16 mouse cellular contexts compared by ENCODE assay signal in genomic region chr4:44601370-44601769, GRCm38 (mm10).
A peak's percentile ranks its signal among the peaks of the same experiment; 100 is the strongest.
DNase-seq lines count a peak whose midpoint lies in the region; ATAC-seq and TF ChIP-seq lines count a peak whose summit lies in the region.
"Had no signal": no experiment of that assay in that cellular context is flagged by ENCODE, and none has a peak within 500 bp of the region (broad histone marks: within the 10 kb centered on the region; RNA-seq: fewer than 3 reads in every experiment).

No protein-coding gene starts in this region.

- no peaks in the 10 kb centered on the region for H3K9me3 ChIP-seq in liver, embryonic 12.5 days (replicated peaks)
- no peaks in the 10 kb centered on the region for H3K9me3 ChIP-seq in kidney, postnatal 0 days (replicated peaks; ENCODE audit: low read length)
- H3K9me3 ChIP-seq: embryonic facial prominence, embryonic 15.5 days; forebrain, embryonic 12.5 days; G1E; midbrain, embryonic 12.5 days had no signal

- H3K27me3 ChIP-seq in liver, adult 2 months (ENCODE audit: control insufficient read depth, insufficient read depth, low read length): no peaks in the 10 kb centered on the region
- no peaks in the 10 kb centered on the region for H3K27me3 ChIP-seq in liver, embryonic 12.5 days (replicated peaks)
- H3K27me3 ChIP-seq in kidney, adult 2 months (replicated peaks; ENCODE audit: control insufficient read depth, insufficient read depth, low read length): no peaks in the 10 kb centered on the region
- no peaks in the 10 kb centered on the region for H3K27me3 ChIP-seq in kidney, postnatal 0 days (ENCODE audit: insufficient read depth, low read length)
- H3K27me3 ChIP-seq: embryonic facial prominence, embryonic 15.5 days; forebrain, embryonic 12.5 days; midbrain, embryonic 12.5 days had no signal

- H3K36me3 ChIP-seq in liver, adult 2 months (ENCODE audit: control insufficient read depth, insufficient read depth, low read length): no peaks in the 10 kb centered on the region
- H3K36me3 ChIP-seq in liver, embryonic 12.5 days: no peaks in the 10 kb centered on the region
- H3K36me3 ChIP-seq in kidney, adult 2 months (ENCODE audit: control insufficient read depth, insufficient read depth, low read length): no peaks in the 10 kb centered on the region
- H3K36me3 ChIP-seq in kidney, postnatal 0 days (ENCODE audit: insufficient read depth, low read length): no peaks in the 10 kb centered on the region
- H3K36me3 ChIP-seq: embryonic facial prominence, embryonic 15.5 days; forebrain, embryonic 12.5 days; G1E; midbrain, embryonic 12.5 days had no signal

- WGBS in liver, adult 2 months: 53% methylated on average over 8 of the region's 8 CpGs
- WGBS in liver, embryonic 12.5 days (ENCODE audit: insufficient replicate concordance): 69% methylated on average over 8 of the region's 8 CpGs
- 47% methylated on average over 8 of the region's 8 CpGs for WGBS in kidney, adult 2 months
- 52% methylated on average over 8 of the region's 8 CpGs for WGBS in kidney, postnatal 0 days

- no peak for TF ChIP-seq CTCF in gastrocnemius, adult 2 months (IDR thresholded peaks at IDR 0.05)
- TF ChIP-seq CTCF in liver, adult 2 months (IDR thresholded peaks at IDR 0.05; ENCODE audit: low read depth, low read length): no peak
- no peak for TF ChIP-seq CTCF in kidney, adult 2 months (conservative IDR thresholded peaks at IDR 0.05; ENCODE audit: insufficient read depth, insufficient read length, low read depth, low read length)
- TF ChIP-seq CTCF in kidney, postnatal 0 days (IDR thresholded peaks at IDR 0.05; ENCODE audit: low read depth): no peak

- no peak for ATAC-seq in liver, embryonic 12.5 days
- no peak for ATAC-seq in kidney, postnatal 0 days (replicated peaks; ENCODE audit: low FRiP score, low read depth)
- no peak for ATAC-seq in megakaryocyte-erythroid progenitor cell, adult 5-6 weeks (replicated peaks; ENCODE audit: low FRiP score, low TSS enrichment, poor library complexity, severe bottlenecking)

- no peak overlapping the region for H3K4me3 ChIP-seq in gastrocnemius, adult 2 months
- no peak overlapping the region for H3K4me3 ChIP-seq in liver, adult 2 months (ENCODE audit: insufficient read depth, low read depth, low read length)
- no peak overlapping the region for H3K4me3 ChIP-seq in liver, embryonic 12.5 days
- H3K4me3 ChIP-seq in kidney, adult 2 months (ENCODE audit: insufficient read depth, low read depth, low read length): no peak overlapping the region
- no peak overlapping the region for H3K4me3 ChIP-seq in kidney, postnatal 0 days (replicated peaks; ENCODE audit: low read depth, low read length)
- H3K4me3 ChIP-seq: embryonic facial prominence, embryonic 15.5 days; forebrain, embryonic 12.5 days; midbrain, embryonic 12.5 days had no signal

- DNase-seq in gastrocnemius, adult 2 months: peak; percentile 28
- DNase-seq in gastrocnemius, adult 8-10 months (ENCODE audit: low spot score in 2 of 2): no peak
- peak; percentile 12 for DNase-seq in liver, adult 2 months (ENCODE audit: extremely low read depth, low read depth, low spot score)
- peak; percentile 23 for DNase-seq in kidney, adult 2 months
- DNase-seq in kidney, postnatal 0 days (ENCODE audit: low spot score): peak; percentile 10
- DNase-seq in left cerebral cortex, postnatal 10 days (ENCODE audit: extremely low spot score in 1 of 2, low spot score in 2 of 2): no peak
- DNase-seq: adrenal gland, adult 8-10 months; lung, postnatal 10 days; thymus, postnatal 36 days had no signal

- TF ChIP-seq POLR2A in liver, adult 2 months (IDR thresholded peaks at IDR 0.05; ENCODE audit: extremely low read depth, insufficient read depth, low read length): no peak
- TF ChIP-seq POLR2A in kidney, adult 2 months (IDR thresholded peaks at IDR 0.05; ENCODE audit: low read depth, low read length): no peak

- no peaks in the 10 kb centered on the region for H3K79me2 ChIP-seq in liver, adult 2 months (ENCODE audit: control insufficient read depth, insufficient read depth, low read length)

- intact Hi-C loops in gastrocnemius, adult 2 months (cut with DNase I): no loop called here
- intact Hi-C loops in left cerebral cortex, postnatal 10 days (cut with DNase I): no loop called here

- H3K9ac ChIP-seq in liver, adult 2 months (ENCODE audit: low read depth, low read length): no peak overlapping the region
- H3K9ac ChIP-seq in liver, embryonic 12.5 days: no peak overlapping the region
- H3K9ac ChIP-seq in kidney, postnatal 0 days (ENCODE audit: low read depth, low read length): no peak overlapping the region
- H3K9ac ChIP-seq: embryonic facial prominence, embryonic 15.5 days; forebrain, embryonic 12.5 days; midbrain, embryonic 12.5 days had no signal

- no peak overlapping the region for H3K27ac ChIP-seq in gastrocnemius, adult 2 months
- no peak overlapping the region for H3K27ac ChIP-seq in liver, adult 2 months (replicated peaks; ENCODE audit: insufficient read depth, low read depth, low read length)
- no peak overlapping the region for H3K27ac ChIP-seq in liver, embryonic 12.5 days
- H3K27ac ChIP-seq in kidney, adult 2 months (ENCODE audit: insufficient read depth, low read depth, low read length): no peak overlapping the region
- no peak overlapping the region for H3K27ac ChIP-seq in kidney, postnatal 0 days
- H3K27ac ChIP-seq: embryonic facial prominence, embryonic 15.5 days; forebrain, embryonic 12.5 days had no signal

- no peaks in the 10 kb centered on the region for H3K4me1 ChIP-seq in liver, adult 2 months (ENCODE audit: control insufficient read depth, insufficient read depth, low read length)
- no peaks in the 10 kb centered on the region for H3K4me1 ChIP-seq in liver, embryonic 12.5 days
- H3K4me1 ChIP-seq in kidney, adult 2 months (ENCODE audit: control insufficient read depth, insufficient read depth, low read length): no peaks in the 10 kb centered on the region
- no peaks in the 10 kb centered on the region for H3K4me1 ChIP-seq in kidney, postnatal 0 days (replicated peaks; ENCODE audit: insufficient read depth, low read length)

- no peak overlapping the region for H3K4me2 ChIP-seq in liver, embryonic 12.5 days
- no peak overlapping the region for H3K4me2 ChIP-seq in kidney, postnatal 0 days (ENCODE audit: low read length)
- H3K4me2 ChIP-seq: embryonic facial prominence, embryonic 15.5 days; forebrain, embryonic 12.5 days; liver, embryonic 11.5 days; midbrain, embryonic 12.5 days had no signal

Comparison
In these comparisons a context has a peak if more than half of its experiments do, and no peak if none do; other contexts are left out.
1. DNase-seq: peak in gastrocnemius, adult 2 months (single experiment), liver, adult 2 months (single experiment), kidney, adult 2 months (single experiment) and kidney, postnatal 0 days (single experiment); none in gastrocnemius, adult 8-10 months (0 of 2) and left cerebral cortex, postnatal 10 days (0 of 2).